Mouse (Mus musculus) T-helper 17 cell (primary cell): ENCODE data around the gene Mob1b.
"Not testable (repeated sequence)": the region's sequence is repeated elsewhere in the genome, so short reads cannot be mapped to it uniquely, and the experiment has no call there.

Experiments used
- in situ Hi-C, 2 experiments: fragments of 300-600 bp; cut with MboI, MseI; formaldehyde crosslinking; loops; 1 replicate in 1 of 2; 2 replicates in 1 of 2; pipeline ENCODE4 v1.15.1; 2025; ENCODE audit warnings: high pct_unique_total_duplicates in 2 of 2

The Mob1b gene

DNA sequence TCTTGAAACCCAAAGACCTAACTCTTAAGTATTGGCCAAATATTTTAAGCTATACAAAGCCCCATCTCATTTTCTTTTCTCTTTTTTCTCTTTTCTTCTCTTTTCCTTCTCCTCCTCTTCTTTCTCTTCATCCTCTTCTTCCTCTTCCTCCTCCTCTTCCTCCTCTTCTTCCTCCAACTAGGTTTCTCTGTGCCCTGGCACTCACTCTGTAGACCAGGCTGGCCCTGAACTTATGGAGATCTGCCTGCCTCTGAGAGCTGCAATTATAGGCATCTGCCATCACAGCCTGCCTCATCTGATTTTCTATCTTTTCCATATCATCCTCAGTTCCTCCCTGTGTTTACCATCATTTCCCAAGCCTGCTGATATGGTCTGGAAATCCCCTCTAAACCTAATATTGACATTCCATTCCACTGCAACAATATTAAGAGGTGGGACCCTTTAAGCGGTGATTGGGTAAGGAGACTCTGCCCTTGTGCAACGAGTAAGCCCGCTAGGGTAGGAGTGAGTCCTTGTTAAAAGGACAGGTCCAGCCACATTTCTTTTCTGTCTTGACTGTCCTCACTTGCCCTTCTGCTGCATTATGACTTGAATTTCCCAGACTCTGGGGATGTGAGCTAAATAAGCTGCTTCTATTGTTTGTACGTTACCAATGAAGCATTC, 21.3 kb upstream of the Mob1b start:
- in situ Hi-C loops = no loop called here

GRCm38 (mm10) chr5:88702041-88702440, 18.6 kb upstream of the Mob1b start:
- in situ Hi-C loops = loop anchor here in 1 of 2 experiments (5.0 kb wide), 1 partner anchor 1005 kb away; no protein-coding TSS in a partner anchor

DNA sequence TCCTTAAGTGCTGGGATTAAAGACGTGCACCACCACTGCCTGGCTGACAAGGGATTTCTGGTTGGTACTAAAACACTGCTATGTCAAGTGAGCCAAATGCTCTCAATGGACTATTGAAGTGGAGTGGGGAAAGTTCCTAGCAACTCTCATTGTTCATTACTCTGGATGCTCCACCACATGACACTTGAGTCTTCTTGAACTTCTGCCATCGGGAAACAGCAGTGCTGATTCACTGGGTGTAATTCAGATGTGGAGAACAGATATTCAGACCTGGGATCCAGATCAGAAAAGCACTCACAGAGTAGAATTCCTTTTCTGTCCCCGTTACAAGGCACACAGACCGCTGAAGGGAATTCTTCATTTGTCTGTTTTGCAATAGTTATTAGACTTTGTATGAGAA, 17.1 kb upstream of the Mob1b start:
- in situ Hi-C loops = loop anchor here in 1 of 2 experiments (5.0 kb wide), 1 partner anchor 1004 kb away; no protein-coding TSS in a partner anchor

GRCm38 (mm10) chr5:88711128-88711527, 9.5 kb upstream of the Mob1b start:
- in situ Hi-C loops = no loop called here

DNA sequence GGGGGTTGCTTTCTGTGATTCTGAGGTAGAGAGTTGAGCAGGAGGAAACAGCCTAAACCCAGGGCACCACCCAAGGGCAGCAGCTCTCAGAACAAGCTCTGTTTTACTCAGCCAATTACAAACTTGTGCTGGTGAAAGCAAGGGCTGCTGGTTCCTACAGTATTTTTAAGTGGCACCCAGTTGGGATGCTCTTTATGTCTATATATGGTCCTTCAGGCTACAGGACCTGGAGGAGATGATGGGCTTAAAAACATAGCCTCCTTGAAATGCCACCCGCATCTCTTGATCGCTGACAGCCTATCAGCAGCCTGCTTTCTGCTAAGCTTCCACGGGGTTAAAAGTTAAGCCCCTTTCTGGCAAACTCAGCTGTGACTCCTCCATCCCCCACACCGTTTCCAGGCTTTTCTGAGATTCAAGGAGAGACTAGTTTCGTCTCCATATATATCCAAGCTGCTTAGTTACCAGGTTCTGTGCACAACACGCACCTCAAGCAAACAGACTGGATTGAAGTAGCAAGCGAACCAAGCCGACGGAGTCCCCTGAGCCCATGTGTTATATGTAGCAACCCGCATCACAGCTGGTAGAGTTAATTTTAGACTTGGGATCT, 8.9 kb upstream of the Mob1b start:
- in situ Hi-C loops = no loop called here

GRCm38 (mm10) chr5:88712328-88712727, 8.3 kb upstream of the Mob1b start:
- in situ Hi-C loops = no loop called here

DNA sequence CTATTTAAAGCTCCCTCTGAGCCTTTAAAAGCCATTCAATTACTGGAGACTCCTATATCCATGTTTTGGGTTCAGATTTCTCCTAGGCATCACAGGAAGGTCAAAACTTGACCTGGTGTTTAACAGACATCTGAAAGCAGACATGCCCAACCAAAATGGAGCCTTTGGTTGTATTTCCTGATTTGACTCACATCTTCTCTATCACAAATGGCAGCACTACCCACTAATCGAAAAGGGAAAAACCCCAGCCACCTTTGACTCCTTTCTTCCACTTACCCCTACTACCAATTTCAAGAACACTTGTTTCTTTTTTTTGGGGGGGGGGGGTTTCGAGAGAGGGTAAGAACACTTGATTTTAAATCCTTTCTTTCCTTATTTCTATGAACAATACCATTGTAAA, 3.7 kb upstream of the Mob1b start:
- in situ Hi-C loops = no loop called here

DNA sequence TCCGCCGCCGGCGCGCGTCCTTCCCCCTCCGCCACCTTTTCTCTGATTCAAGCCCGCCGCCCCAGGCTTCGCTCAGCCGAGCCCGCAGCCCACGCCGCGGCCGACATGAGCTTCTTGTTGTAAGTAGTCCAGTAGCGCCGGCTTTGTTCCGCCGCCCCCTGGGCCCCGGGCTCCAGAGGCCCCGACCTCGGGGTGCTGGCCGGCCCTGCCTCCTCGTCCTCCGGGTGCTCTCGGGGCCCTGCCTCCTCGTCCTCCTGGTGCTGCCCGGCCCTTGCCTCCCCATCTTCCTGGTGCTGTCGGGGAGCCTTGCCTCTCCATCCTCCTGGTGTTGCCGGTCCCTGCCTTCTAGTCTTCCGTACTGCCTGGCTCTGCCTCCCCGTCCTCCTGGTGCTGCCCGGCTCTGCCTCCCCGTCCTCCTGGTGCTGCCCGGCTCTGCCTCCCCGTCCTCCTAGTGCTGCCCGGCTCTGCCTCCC, 384 bp downstream of the Mob1b start:
- in situ Hi-C loops = no loop called here

GRCm38 (mm10) chr5:88721565-88722212, 1.0 kb downstream of the Mob1b start:
- in situ Hi-C loops = no loop called here

GRCm38 (mm10) chr5:88722213-88722600, 1.6 kb downstream of the Mob1b start:
- in situ Hi-C loops = no loop called here

GRCm38 (mm10) chr5:88724030-88724429, 3.4 kb downstream of the Mob1b start:
- in situ Hi-C loops = no loop called here

- in situ Hi-C loops = no loop called here
Observed at GRCm38 (mm10) chr5:88727593-88728144, 7.0 kb downstream of the Mob1b start.

- in situ Hi-C loops = no loop called here
Observed at GRCm38 (mm10) chr5:88734786-88735185, 14.1 kb downstream of the Mob1b start.

GRCm38 (mm10) chr5:88741065-88741464, 20.4 kb downstream of the Mob1b start:
- in situ Hi-C loops = not testable (repeated sequence)

DNA sequence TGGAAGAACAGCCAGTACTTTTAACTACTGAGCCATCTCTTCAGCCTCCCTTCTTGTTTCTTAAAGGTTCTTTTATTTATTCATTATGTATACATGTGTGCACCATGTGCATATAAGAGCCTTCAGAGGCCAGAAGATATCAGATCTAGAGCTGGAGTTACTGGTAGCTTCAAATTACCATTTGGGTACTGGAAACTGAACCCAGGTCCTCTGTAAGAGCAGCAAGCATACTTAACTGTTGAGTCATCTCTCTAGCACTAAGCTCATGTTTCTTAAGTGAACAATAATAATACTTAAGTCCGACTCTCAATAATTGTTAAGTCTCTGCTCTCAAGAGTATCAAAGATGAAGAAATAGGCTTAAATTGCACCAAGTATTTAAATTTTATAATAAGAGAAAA, 27.1 kb downstream of the Mob1b start:
- in situ Hi-C loops = no loop called here

GRCm38 (mm10) chr5:88753199-88753598, 32.5 kb downstream of the Mob1b start:
- in situ Hi-C loops = loop anchor here (25.0 kb wide), 2 partner anchors 191 to 1941 kb away; partner anchors contain the start of genes Rufy3 (in 1 of the 2), Utp3 (in 1 of the 2) and Ythdc1 (in 1 of the 2)

GRCm38 (mm10) chr5:88762611-88763010, 42.0 kb downstream of the Mob1b start:
- in situ Hi-C loops = loop anchor here (5.0 to 25.0 kb wide), 3 partner anchors 80 to 1950 kb away; partner anchors contain the start of genes Rufy3 (in 1 of the 2), Utp3 (in 1 of the 2) and Ythdc1 (in 1 of the 2)

DNA sequence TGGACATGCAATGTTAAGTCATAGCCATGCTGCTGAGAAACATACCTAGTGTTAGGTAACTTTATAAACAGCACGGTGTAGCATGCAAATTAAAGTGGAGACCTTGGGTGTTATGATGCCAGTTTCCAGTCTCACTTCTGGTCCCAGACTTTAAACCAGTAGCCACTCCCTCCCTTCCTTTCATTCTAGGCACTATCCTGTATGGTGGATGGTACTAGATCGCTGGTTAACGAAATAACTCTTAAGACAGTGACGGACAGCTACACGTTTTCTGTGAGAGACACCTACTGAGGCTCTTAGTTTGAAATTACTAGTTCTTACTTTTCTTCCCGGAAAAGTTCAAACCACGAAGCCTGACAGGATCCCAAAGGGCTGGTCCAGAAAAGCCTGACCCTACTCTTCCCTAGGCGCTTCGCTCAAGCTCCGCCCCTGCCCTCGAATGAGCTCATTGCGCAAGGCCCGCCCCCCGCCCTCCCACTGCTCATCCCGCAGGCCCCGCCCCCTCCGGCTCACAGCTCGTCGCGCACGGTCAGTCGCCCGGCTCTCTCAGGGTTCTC, 43.9 kb downstream of the Mob1b start:
- in situ Hi-C loops = loop anchor here (5.0 to 25.0 kb wide), 3 partner anchors 82 to 1952 kb away; partner anchors contain the start of genes Rufy3 (in 1 of the 2), Utp3 (in 1 of the 2) and Ythdc1 (in 1 of the 2)

GRCm38 (mm10) chr5:88764987-88765481, 44.4 kb downstream of the Mob1b start, which contains the start of gene Dck:
Gene Dck (plus strand): TSS chr5:88764996.
- in situ Hi-C loops = loop anchor here (5.0 to 25.0 kb wide), 3 partner anchors 83 to 1953 kb away; partner anchors contain the start of genes Rufy3 (in 1 of the 2), Utp3 (in 1 of the 2) and Ythdc1 (in 1 of the 2)

GRCm38 (mm10) chr5:88765587-88765986, 44.9 kb downstream of the Mob1b start:
- in situ Hi-C loops = loop anchor here (25.0 kb wide), 2 partner anchors 203 to 1953 kb away; partner anchors contain the start of genes Rufy3 (in 1 of the 2), Utp3 (in 1 of the 2) and Ythdc1 (in 1 of the 2)

GRCm38 (mm10) chr5:88766121-88766520, 45.5 kb downstream of the Mob1b start:
- in situ Hi-C loops = loop anchor here (25.0 kb wide), 2 partner anchors 204 to 1954 kb away; partner anchors contain the start of genes Rufy3 (in 1 of the 2), Utp3 (in 1 of the 2) and Ythdc1 (in 1 of the 2)
